Mouse (Mus musculus): Measurements from ENCODE around the gene Scnn1g. TPM values are rescaled to one million over a fixed set of nuclear protein-coding genes. Genes with fewer than 3 reads are reported as not detected.

Scnn1g gene
- polyA plus RNA-seq, 1 experiment from 2014 or later, result 14.8 TPM

DNA sequence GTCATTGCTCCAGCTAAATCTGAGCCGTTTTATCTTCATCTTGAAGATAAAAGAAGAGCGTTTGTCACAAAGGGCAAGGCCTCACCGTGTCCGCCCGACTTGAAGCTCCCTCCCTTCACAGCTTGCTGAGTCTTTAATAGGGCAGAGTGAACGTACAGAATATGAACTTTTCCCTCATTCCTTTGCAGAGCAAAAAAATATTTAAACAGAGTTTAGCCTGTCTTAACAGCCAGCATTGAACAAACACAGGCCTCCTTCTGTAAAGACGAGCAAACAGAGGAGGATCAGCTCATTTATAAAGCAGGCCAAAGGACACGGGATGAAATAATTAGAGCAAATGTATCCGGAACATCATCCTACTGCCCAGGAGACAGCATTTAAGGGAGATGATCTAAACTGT lies 63.5 kb downstream of the Scnn1g start:
- Histone ChIP-seq H3K36me3 (ENCODE audit: control insufficient read depth, insufficient read depth, low read length) (no peaks in the 10 kb centered on the region), H3K4me3 (ENCODE audit: low read length) (no peak overlapping the region), H3K4me2 (replicated peaks; ENCODE audit: low read depth, low read length) (no peak overlapping the region), H3K27me3 (ENCODE audit: control insufficient read depth, insufficient read depth, low read length) (no peaks in the 10 kb centered on the region), H3K4me1 (ENCODE audit: control insufficient read depth, insufficient read depth, low read length) (no peaks in the 10 kb centered on the region), H3K9ac (ENCODE audit: low read depth, low read length) (no peak overlapping the region), H3K27ac (ENCODE audit: low read depth, low read length) (peak overlapping the region; percentile 55; the same call in 1 of the 2 replicates), H3K9me3 (ENCODE audit: control insufficient read depth, low read length) (no peaks in the 10 kb centered on the region)
- ATAC-seq (ENCODE audit: low FRiP score, low TSS enrichment), result no peak
- WGBS, result 66% methylated on average over 9 of the region's 9 CpGs

DNA sequence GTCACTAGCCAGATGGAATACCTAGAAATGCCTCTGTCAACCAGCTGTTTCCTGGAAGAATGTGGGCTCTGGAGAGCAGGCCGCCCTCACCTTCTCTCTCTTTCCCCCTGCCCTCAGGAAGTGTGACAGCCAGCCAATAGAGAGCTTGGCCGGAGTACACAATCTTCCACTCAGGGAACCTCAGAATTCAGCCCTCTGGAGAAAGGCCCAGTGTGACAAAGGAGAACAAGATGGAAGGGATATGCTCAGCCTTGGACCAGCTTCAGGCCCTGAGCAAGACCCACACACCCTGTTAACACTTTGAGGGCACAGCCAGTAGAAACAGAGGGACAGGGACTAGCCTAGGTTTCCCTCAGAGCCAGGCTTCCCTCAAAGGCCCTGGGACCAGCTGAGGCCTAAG lies 68.2 kb downstream of the Scnn1g start:
- Histone ChIP-seq H3K9me3 (ENCODE audit: control insufficient read depth, low read length) (no peaks in the 10 kb centered on the region), H3K4me1 (ENCODE audit: control insufficient read depth, insufficient read depth, low read length) (no peaks in the 10 kb centered on the region), H3K4me3 (ENCODE audit: low read length) (no peak overlapping the region), H3K27ac (ENCODE audit: low read depth, low read length) (no peak overlapping the region), H3K4me2 (replicated peaks; ENCODE audit: low read depth, low read length) (no peak overlapping the region), H3K27me3 (ENCODE audit: control insufficient read depth, insufficient read depth, low read length) (no peaks in the 10 kb centered on the region), H3K36me3 (ENCODE audit: control insufficient read depth, insufficient read depth, low read length) (no peaks in the 10 kb centered on the region), H3K9ac (ENCODE audit: low read depth, low read length) (no peak overlapping the region)
- no peak for ATAC-seq (ENCODE audit: low FRiP score, low TSS enrichment)
- WGBS, result 67% methylated on average over 2 of the region's 2 CpGs

- Histone ChIP-seq H3K27me3 (ENCODE audit: control insufficient read depth, insufficient read depth, low read length) (no peaks in the 10 kb centered on the region), H3K27ac (ENCODE audit: low read depth, low read length) (no peak overlapping the region), H3K9me3 (ENCODE audit: control insufficient read depth, low read length) (no peaks in the 10 kb centered on the region), H3K4me1 (ENCODE audit: control insufficient read depth, insufficient read depth, low read length) (no peaks in the 10 kb centered on the region), H3K36me3 (ENCODE audit: control insufficient read depth, insufficient read depth, low read length) (no peaks in the 10 kb centered on the region), H3K4me3 (ENCODE audit: low read length) (no peak overlapping the region), H3K9ac (ENCODE audit: low read depth, low read length) (no peak overlapping the region), H3K4me2 (replicated peaks; ENCODE audit: low read depth, low read length) (no peak overlapping the region)
- no peak for ATAC-seq (ENCODE audit: low FRiP score, low TSS enrichment)
- WGBS, result 83% methylated on average over 4 of the region's 4 CpGs
Measured at GRCm38 (mm10) chr7:121803011-121803410, 68.7 kb downstream of the Scnn1g start.

DNA sequence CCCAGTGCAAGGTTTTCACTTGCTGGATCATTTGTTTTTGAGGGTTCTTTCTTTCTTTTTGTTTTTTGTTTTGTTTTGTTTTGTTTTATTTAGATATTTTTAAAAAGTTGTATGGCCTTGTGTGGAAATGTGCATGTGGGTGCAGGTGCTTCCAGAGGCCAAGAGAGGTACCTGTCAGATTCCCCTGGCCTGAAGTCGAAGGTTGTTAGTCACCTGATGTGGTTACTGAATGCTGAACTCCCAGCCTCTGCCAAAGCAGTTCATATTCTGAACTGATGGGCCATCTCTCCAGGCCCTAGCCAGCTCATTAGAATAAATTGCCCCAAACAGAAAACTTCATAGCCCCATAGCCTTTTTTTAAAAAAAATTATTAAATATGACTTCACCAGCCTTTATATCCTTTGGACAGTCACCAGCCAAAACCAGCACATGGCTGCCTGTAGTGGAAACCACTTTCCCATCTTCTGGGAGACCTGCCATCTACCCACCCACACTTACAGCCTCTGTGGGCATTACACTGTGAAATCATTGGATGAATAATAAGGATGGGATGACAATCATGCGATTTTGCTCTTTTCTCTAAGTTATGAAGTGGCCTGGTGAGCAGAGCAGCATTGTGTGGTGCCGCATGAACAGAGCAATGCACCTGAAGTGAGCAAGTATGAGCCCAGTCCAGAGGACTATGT lies 71.7 kb downstream of the Scnn1g start:
- WGBS, result 88% methylated on average over 3 of the region's 3 CpGs
- H3K27me3 ChIP-seq (ENCODE audit: control insufficient read depth, insufficient read depth, low read length), result no peaks in the 10 kb centered on the region
- no peaks in the 10 kb centered on the region for H3K36me3 ChIP-seq (ENCODE audit: control insufficient read depth, insufficient read depth, low read length)
- H3K9ac ChIP-seq (ENCODE audit: low read depth, low read length), result no peak overlapping the region
- H3K9me3 ChIP-seq (ENCODE audit: control insufficient read depth, low read length), result no peaks in the 10 kb centered on the region
- H3K27ac ChIP-seq (ENCODE audit: low read depth, low read length), result no peak overlapping the region
- no peaks in the 10 kb centered on the region for H3K4me1 ChIP-seq (ENCODE audit: control insufficient read depth, insufficient read depth, low read length)
- H3K4me3 ChIP-seq (ENCODE audit: low read length), result no peak overlapping the region
- no peak overlapping the region for H3K4me2 ChIP-seq (replicated peaks; ENCODE audit: low read depth, low read length)
- no peak for ATAC-seq (ENCODE audit: low FRiP score, low TSS enrichment)

- H3K36me3 ChIP-seq (ENCODE audit: control insufficient read depth, insufficient read depth, low read length), result no peaks in the 10 kb centered on the region
- H3K4me2 ChIP-seq (replicated peaks; ENCODE audit: low read depth, low read length), result no peak overlapping the region
- no peak overlapping the region for H3K9ac ChIP-seq (ENCODE audit: low read depth, low read length)
- H3K27me3 ChIP-seq (ENCODE audit: control insufficient read depth, insufficient read depth, low read length), result no peaks in the 10 kb centered on the region
- H3K4me1 ChIP-seq (ENCODE audit: control insufficient read depth, insufficient read depth, low read length), result no peaks in the 10 kb centered on the region
- no peak overlapping the region for H3K4me3 ChIP-seq (ENCODE audit: low read length)
- WGBS, result 79% methylated on average over 15 of the region's 15 CpGs
- H3K27ac ChIP-seq (ENCODE audit: low read depth, low read length), result no peak overlapping the region
- H3K9me3 ChIP-seq (ENCODE audit: control insufficient read depth, low read length), result no peaks in the 10 kb centered on the region
- ATAC-seq (ENCODE audit: low FRiP score, low TSS enrichment), result no peak
Measured at GRCm38 (mm10) chr7:121807726-121808580, 73.7 kb downstream of the Scnn1g start.

Other genes with a start within 250 kb of the Scnn1g start
- 2.2 and 3.7 TPM in 2 replicates for gene Usp31, start 27.2 kb upstream of the Scnn1g start, polyA plus RNA-seq (2014; fragmentation: Nextera tagmentation; extraction: Ambion mirVana)
- 20.5 and 24.9 TPM in 2 replicates for gene Scnn1b, start 130.6 kb downstream of the Scnn1g start, polyA plus RNA-seq (2014; fragmentation: Nextera tagmentation; extraction: Ambion mirVana)
- 15.6 and 28.3 TPM in 2 replicates for gene Cog7, start 247.2 kb downstream of the Scnn1g start, polyA plus RNA-seq (2014; fragmentation: Nextera tagmentation; extraction: Ambion mirVana)